Mouse (Mus musculus) cortical plate, adult 2 months (tissue): ENCODE data around the gene Tuba3a.

Experiments
- CTCF ChIP-seq: fragments of 200-500 bp; IDR thresholded peaks from 2 replicates; pipeline ENCODE4 v1.5.1; 2011; ENCODE audit warnings: mild to moderate bottlenecking, control low read depth, low read length; ENCODE audit not compliant: insufficient read depth; ENCODE audit errors: extremely low read depth
- POLR2A ChIP-seq: fragments of 200-500 bp; IDR thresholded peaks from 2 replicates; pipeline ENCODE4 v1.6.1; 2011; ENCODE audit warnings: mild to moderate bottlenecking, low read length, control low read depth; ENCODE audit not compliant: insufficient read depth; ENCODE audit errors: extremely low read depth

DNA sequence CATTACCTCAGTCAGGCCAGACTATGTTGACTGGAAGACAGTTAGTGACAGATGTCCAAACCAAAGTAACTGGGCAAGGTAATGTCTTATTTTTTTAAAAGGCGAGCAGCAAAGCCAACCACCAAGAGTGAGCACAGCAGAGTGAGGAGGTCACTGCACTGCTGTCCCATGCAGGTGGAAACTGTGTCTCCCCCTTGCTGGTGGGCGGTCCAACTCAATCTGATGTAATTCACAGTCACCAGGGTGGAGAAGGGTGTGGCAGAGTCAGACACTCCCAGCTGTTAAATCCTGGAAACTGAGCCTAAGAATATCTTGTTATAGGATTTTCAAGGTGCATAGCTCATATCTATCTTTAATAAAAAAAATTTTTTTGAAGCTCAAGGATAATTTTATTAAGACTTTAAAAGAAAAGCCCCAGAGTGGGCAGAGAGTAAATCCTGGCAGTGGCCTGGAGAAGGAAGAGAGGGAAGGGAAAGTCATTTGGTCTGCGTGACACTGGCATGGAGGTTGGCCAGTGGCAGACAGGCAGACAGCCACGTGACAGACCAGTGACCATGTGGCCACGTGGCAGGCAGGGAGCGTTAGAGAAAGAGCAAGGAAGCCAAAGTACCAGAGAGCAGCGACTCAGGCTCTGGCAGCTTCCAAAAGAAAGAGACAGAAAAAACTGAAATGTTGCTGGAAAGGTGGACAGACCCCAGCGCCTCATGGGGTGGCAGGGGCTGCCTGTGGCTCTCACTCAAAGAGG, 29.4 kb downstream of the Tuba3a start:
- no peak for TF ChIP-seq CTCF
- TF ChIP-seq POLR2A = no peak
